21 mouse cellular contexts compared by ENCODE assay signal in genomic region chr14:55486836-55487235, GRCm38 (mm10). TPM values are rescaled to one million over a fixed set of nuclear protein-coding genes. Genes with fewer than 3 reads are reported as not detected.
"Had no signal": no experiment of that assay in that cellular context is flagged by ENCODE, and none has a peak within 500 bp of the region (broad histone marks: within the 10 kb centered on the region; RNA-seq: fewer than 3 reads in every experiment).

No protein-coding gene starts in this region.

- H3K4me2 ChIP-seq: neural tube, embryonic 15.5 days; stomach, embryonic 15.5 days had no signal

- H3K27me3 ChIP-seq: neural tube, embryonic 15.5 days; stomach, embryonic 15.5 days had no signal

- H3K36me3 ChIP-seq: neural tube, embryonic 15.5 days had no signal

- H3K27ac ChIP-seq: neural tube, embryonic 15.5 days; stomach, embryonic 15.5 days; stomach, postnatal 0 days had no signal

- H3K9ac ChIP-seq: neural tube, embryonic 15.5 days; stomach, embryonic 15.5 days had no signal

- DNase-seq: retina, postnatal 1 day; right cerebral cortex, adult 18-20 months; right cerebral cortex, postnatal 14 days; right cerebral cortex, postnatal 25 days; right cerebral cortex, postnatal 4 days; spleen, adult 18-20 months; thymus, adult 18-20 months; thymus, adult 2 months; thymus, postnatal 14 days; thymus, postnatal 25 days; thymus, postnatal 36 days; thymus, postnatal 4 days had no signal

- H3K4me3 ChIP-seq: neural tube, embryonic 15.5 days; stomach, embryonic 15.5 days had no signal

- H3K9me3 ChIP-seq: neural tube, embryonic 15.5 days; stomach, embryonic 15.5 days had no signal

RNA-seq across cellular contexts. Expression of gene Carmil3, which starts 3.6 kb away (rescaled TPM):
- total RNA-seq: neutrophil, adult 5-6 weeks had no signal

RNA-seq across cellular contexts. Expression of gene Cpne6, which starts 23.4 kb away (rescaled TPM):
- total RNA-seq: neutrophil, adult 5-6 weeks had no signal
- polyA plus RNA-seq: small intestine, adult 2 months; spleen, adult 2 months had no signal

RNA-seq across cellular contexts. Expression of gene Nrl, which starts 37.9 kb away (rescaled TPM):
- total RNA-seq: neutrophil, adult 5-6 weeks had no signal
- polyA plus RNA-seq: small intestine, adult 2 months; stomach, embryonic 14.5 days; stomach, embryonic 15.5 days; stomach, embryonic 16.5 days; stomach, postnatal 0 days; urinary bladder, adult 2 months had no signal
